Mouse (Mus musculus) CH12.LX (cell line): ENCODE measurements around the gene Stt3b. TPM values are rescaled to one million over a fixed set of nuclear protein-coding genes. Genes with fewer than 3 reads are reported as not detected.
A peak's percentile ranks its signal among the peaks of the same experiment; 100 is the strongest.

ENCODE experiments used
- DNase-seq: peaks from one replicate; pipeline ENCODE4 v3.0.0-alpha.2; 2013; ENCODE audit errors: extremely low read depth
- H3K27ac ChIP-seq: 2 replicates; pipeline ENCODE4 v1.5.1; 2012; ENCODE audit warnings: low read depth, mild to moderate bottlenecking, control low read depth, moderate library complexity; ENCODE audit not compliant: insufficient read depth
- H3K27me3 ChIP-seq: replicated peaks from 2 replicates; pipeline ENCODE3; 2012; ENCODE audit warnings: inconsistent platforms
- H3K36me3 ChIP-seq, 2 experiments: replicated peaks in 1 of 2; 2 replicates each; pipeline versions ENCODE3 to v1.6.1; 2012; ENCODE audit warnings: inconsistent platforms in 1 of 2, low read length in 1 of 2, mild to moderate bottlenecking in 1 of 2, mixed read lengths in 1 of 2, moderate library complexity in 1 of 2; ENCODE audit not compliant: control insufficient read depth in 1 of 2, insufficient read depth in 1 of 2
- H3K4me1 ChIP-seq, 2 experiments: 2 replicates each; pipeline ENCODE4 v1.6.1; 2012; ENCODE audit warnings: inconsistent platforms in 1 of 2, moderate library complexity in 1 of 2; ENCODE audit not compliant: insufficient read depth in 2 of 2, control insufficient read depth in 1 of 2
- H3K4me2 ChIP-seq: 2 replicates; pipeline ENCODE4 v1.6.1; 2012; ENCODE audit warnings: low read depth, mild to moderate bottlenecking, control low read depth; ENCODE audit not compliant: poor library complexity, insufficient read depth, severe bottlenecking
- H3K4me3 ChIP-seq, 3 experiments: fragments of 150-350 bp in 1 of 3; sonication (generic) in 1 of 3; replicated peaks in 1 of 3; 2 replicates each; pipeline versions ENCODE3 to v1.5.1; 2011 to 2012; ENCODE audit warnings: low read depth in 2 of 3, low read length in 2 of 3, mild to moderate bottlenecking in 2 of 3, moderate library complexity in 2 of 3, control low read depth in 1 of 3, improper control_type of control experiment in 1 of 3, inconsistent platforms in 1 of 3, mixed read lengths in 1 of 3; ENCODE audit not compliant: poor library complexity in 1 of 3
- H3K79me2 ChIP-seq: replicated peaks from 2 replicates; pipeline ENCODE4 v1.6.1; 2012; ENCODE audit warnings: mild to moderate bottlenecking, moderate library complexity; ENCODE audit not compliant: control insufficient read depth, poor library complexity, insufficient read depth, severe bottlenecking; ENCODE audit errors: extremely low read depth
- H3K9ac ChIP-seq: 2 replicates; pipeline ENCODE4 v1.6.1; 2012; ENCODE audit warnings: low read depth, mild to moderate bottlenecking, control low read depth, moderate library complexity; ENCODE audit not compliant: insufficient read depth
- H3K9me3 ChIP-seq: replicated peaks from 2 replicates; pipeline ENCODE3; 2012; ENCODE audit warnings: low read length, inconsistent platforms, mixed read lengths
- CTCF ChIP-seq, 2 experiments: IDR thresholded peaks in 1 of 2; conservative IDR thresholded peaks in 1 of 2; 2 replicates each; pipeline ENCODE4 v1.5.1; 2011 to 2012; ENCODE audit warnings: low read depth in 2 of 2, low read length in 2 of 2, improper control_type of control experiment in 1 of 2, inconsistent platforms in 1 of 2, mild to moderate bottlenecking in 1 of 2, moderate library complexity in 1 of 2
- KAT2A ChIP-seq: IDR thresholded peaks from 2 replicates; pipeline ENCODE4 v1.6.1; 2012; ENCODE audit warnings: low read length, improper control_type of control experiment, inconsistent platforms; ENCODE audit not compliant: insufficient replicate concordance
- MYC ChIP-seq: IDR thresholded peaks from 2 replicates; pipeline ENCODE4 v1.6.1; 2011; ENCODE audit warnings: low read depth, mild to moderate bottlenecking, improper control_type of control experiment, low read length
- NRF1 ChIP-seq: IDR thresholded peaks from 2 replicates; pipeline ENCODE4 v1.6.1; 2014; ENCODE audit warnings: low read depth, mild to moderate bottlenecking, inconsistent platforms, low read length, improper control_type of control experiment, moderate library complexity
- TCF12 ChIP-seq: IDR thresholded peaks from 2 replicates; pipeline ENCODE4 v1.6.1; 2014; ENCODE audit warnings: low read depth, mild to moderate bottlenecking, inconsistent platforms, low read length, improper control_type of control experiment
- UBTF ChIP-seq: IDR thresholded peaks from 2 replicates; pipeline ENCODE4 v1.6.1; 2012; ENCODE audit warnings: low read depth, mild to moderate bottlenecking, inconsistent platforms, low read length, improper control_type of control experiment, moderate library complexity
- ZKSCAN1 ChIP-seq: IDR thresholded peaks from 2 replicates; pipeline ENCODE4 v1.6.1; 2012; ENCODE audit warnings: low read depth, inconsistent platforms, low read length, improper control_type of control experiment, borderline replicate concordance
- dilution Hi-C: fragments of 300-500 bp; cut with MboI; formaldehyde crosslinking; loops from 2 replicates; pipeline ENCODE4 v1.14.3; 2020; ENCODE audit warnings: low sequenced_read_pairs; ENCODE audit not compliant: extremely low pct_unique_long_range_greater_than_20kb, extremely low pct_ligation_motif_present
- in situ Hi-C: fragments of 300-500 bp; cut with MboI; formaldehyde crosslinking; loops from 3 replicates; pipeline ENCODE4 v1.14.3; 2019; ENCODE audit warnings: low sequenced_read_pairs, low pct_ligation_motif_present, low pct_unique_long_range_greater_than_20kb, mixed read lengths
- polyA plus RNA-seq: library from polyadenylated mRNA; unstranded; fragments of >175 nt; gene quantifications from 2 replicates; pipeline ENCODE4 v1.2.1, GENCODE M21; 2012; ENCODE audit warnings: low read depth; ENCODE audit not compliant: insufficient read length
- total RNA-seq, 2 experiments: library from RNA; depleted of rRNA; stranded (reverse); fragments of 300-350 nt in 1 of 2; fragments of >200 nt in 1 of 2; gene quantifications; 2 replicates each; pipeline ENCODE4 v1.2.3; 2012 to 2014

Gene Stt3b
- total and polyA plus RNA-seq, 3 experiments = 103 to 155 (median 118) TPM

DNA sequence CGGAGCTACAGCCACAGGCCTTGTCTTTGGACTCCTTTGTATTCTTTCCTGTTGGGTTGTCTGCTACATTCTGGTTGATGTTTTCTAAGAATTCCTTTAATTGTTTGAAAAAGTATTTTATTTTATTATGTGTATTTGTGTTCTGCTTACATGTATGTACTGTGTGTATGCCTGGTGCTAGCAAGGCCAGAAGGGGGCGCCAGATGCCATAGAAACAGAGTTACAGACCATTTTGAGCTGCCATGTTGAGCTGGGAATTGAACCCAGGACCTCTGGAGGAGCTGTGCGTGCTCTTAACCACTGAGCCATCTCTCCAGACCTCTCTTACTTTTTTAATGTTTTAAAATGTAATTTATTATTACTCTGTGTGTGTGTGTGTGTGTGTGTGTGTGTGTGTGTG lies 117.3 kb downstream of the Stt3b start:
- no peak overlapping the region for H3K9ac ChIP-seq
- TF ChIP-seq CTCF (conservative IDR thresholded peaks at IDR 0.05 in 1 of 2, IDR thresholded peaks at IDR 0.05 in 1 of 2; ENCODE audit: low read depth in 2 of 2, low read length in 2 of 2) (peak in 1 of 2 experiments; percentile 14; a peak in 1 of 4 replicates), MYC (no peak), KAT2A (no peak), UBTF (no peak), TCF12 (no peak), ZKSCAN1 (no peak), NRF1 (no peak)
- TF ChIP-seq, all 38 proteins: peak for 1
- no peak overlapping the region for H3K4me2 ChIP-seq
- H3K9me3 ChIP-seq = no peaks in the 10 kb centered on the region
- no peaks in the 10 kb centered on the region for H3K27me3 ChIP-seq
- H3K36me3 ChIP-seq = no peaks in the 10 kb centered on the region
- in situ Hi-C loops (no loop called here), dilution Hi-C loops (no loop called here)
- H3K27ac ChIP-seq = no peak overlapping the region
- no peaks in the 10 kb centered on the region for H3K4me1 ChIP-seq
- no peak overlapping the region for H3K4me3 ChIP-seq
- DNase-seq = no peak
- H3K79me2 ChIP-seq = no peaks in the 10 kb centered on the region
